In genomic region chr12:86580132-86580718, GRCm38 (mm10) we compare ENCODE assay signal across 18 mouse cellular contexts.
DNase-seq lines count a peak whose midpoint lies in the region; ATAC-seq lines count a peak whose summit lies in the region.
"Had no signal": no experiment of that assay in that cellular context is flagged by ENCODE, and none has a peak within 500 bp of the region (broad histone marks: within the 10 kb centered on the region; RNA-seq: fewer than 3 reads in every experiment).

No protein-coding gene starts in this region.

- no peak; the same call in 1 of the 2 replicates for ATAC-seq in hindbrain, embryonic 13.5 days (ENCODE audit: low FRiP score)
- no peak for ATAC-seq in hindbrain, embryonic 11.5 days (ENCODE audit: low FRiP score)
- peak; percentile 79; the same call in 1 of the 2 replicates for ATAC-seq in kidney, embryonic 16.5 days (ENCODE audit: low FRiP score, low TSS enrichment)
- ATAC-seq: intestine, embryonic 16.5 days had no signal

- no peaks in the 10 kb centered on the region for H3K9me3 ChIP-seq in hindbrain, embryonic 13.5 days
- H3K9me3 ChIP-seq in hindbrain, embryonic 11.5 days (ENCODE audit: control insufficient read depth, low read length), result no peaks in the 10 kb centered on the region
- H3K9me3 ChIP-seq in kidney, embryonic 16.5 days (ENCODE audit: low read length), result no peaks in the 10 kb centered on the region
- H3K9me3 ChIP-seq: embryonic facial prominence, embryonic 12.5 days; limb, embryonic 13.5 days; midbrain, embryonic 12.5 days had no signal

- no peak overlapping the region for H3K9ac ChIP-seq in hindbrain, embryonic 13.5 days
- H3K9ac ChIP-seq in hindbrain, embryonic 11.5 days (ENCODE audit: low read depth, low read length), result no peak overlapping the region
- H3K9ac ChIP-seq in kidney, embryonic 16.5 days (replicated peaks; ENCODE audit: low read length), result no peak overlapping the region
- H3K9ac ChIP-seq: embryonic facial prominence, embryonic 12.5 days; limb, embryonic 13.5 days; midbrain, embryonic 12.5 days had no signal

- H3K4me2 ChIP-seq in hindbrain, embryonic 13.5 days, result no peak overlapping the region
- no peak overlapping the region for H3K4me2 ChIP-seq in hindbrain, embryonic 11.5 days (replicated peaks; ENCODE audit: low read depth, low read length)
- no peak overlapping the region for H3K4me2 ChIP-seq in kidney, embryonic 16.5 days (replicated peaks; ENCODE audit: low read depth, low read length)
- H3K4me2 ChIP-seq: embryonic facial prominence, embryonic 12.5 days; limb, embryonic 13.5 days; midbrain, embryonic 12.5 days had no signal

- no peak overlapping the region for H3K4me3 ChIP-seq in hindbrain, embryonic 13.5 days
- no peak overlapping the region for H3K4me3 ChIP-seq in hindbrain, embryonic 11.5 days (ENCODE audit: low read depth, low read length)
- H3K4me3 ChIP-seq in kidney, embryonic 16.5 days (ENCODE audit: low read length), result no peak overlapping the region
- H3K4me3 ChIP-seq: embryonic facial prominence, embryonic 12.5 days; limb, embryonic 13.5 days; midbrain, embryonic 12.5 days had no signal

- peaks cover 15% of the 10 kb centered on the region for H3K4me1 ChIP-seq in hindbrain, embryonic 13.5 days (replicated peaks)
- no peaks in the 10 kb centered on the region for H3K4me1 ChIP-seq in hindbrain, embryonic 11.5 days (replicated peaks; ENCODE audit: control insufficient read depth, insufficient read depth, low read length)
- H3K4me1 ChIP-seq in kidney, embryonic 16.5 days (ENCODE audit: insufficient read depth, low read length), result peaks cover 7% of the 10 kb centered on the region; the same call in 1 of the 2 replicates
- H3K4me1 ChIP-seq: embryonic facial prominence, embryonic 12.5 days; limb, embryonic 13.5 days; midbrain, embryonic 12.5 days had no signal

- H3K27me3 ChIP-seq in hindbrain, embryonic 13.5 days, result no peaks in the 10 kb centered on the region
- no peaks in the 10 kb centered on the region for H3K27me3 ChIP-seq in hindbrain, embryonic 11.5 days (ENCODE audit: control insufficient read depth, insufficient read depth, low read length)
- H3K27me3 ChIP-seq in kidney, embryonic 16.5 days (ENCODE audit: insufficient read depth, low read length), result no peaks in the 10 kb centered on the region
- H3K27me3 ChIP-seq: embryonic facial prominence, embryonic 12.5 days; limb, embryonic 13.5 days had no signal

- intact Hi-C loops in gastrocnemius, postnatal 36 days (cut with DNase I), result no loop called here
- intact Hi-C loops in heart, postnatal 14 days (cut with DNase I), result no loop called here

- H3K27ac ChIP-seq in hindbrain, embryonic 13.5 days, result peak overlapping the region; percentile 62; the same call in 1 of the 2 replicates
- H3K27ac ChIP-seq in hindbrain, embryonic 11.5 days (ENCODE audit: low read depth, low read length), result no peak overlapping the region
- H3K27ac ChIP-seq in kidney, embryonic 16.5 days (ENCODE audit: low read length), result no peak overlapping the region
- H3K27ac ChIP-seq: embryonic facial prominence, embryonic 12.5 days; limb, embryonic 13.5 days; midbrain, embryonic 12.5 days had no signal

- WGBS in hindbrain, embryonic 13.5 days, result 47% methylated on average over 4 of the region's 4 CpGs
- 67% methylated on average over 4 of the region's 4 CpGs for WGBS in hindbrain, embryonic 11.5 days
- WGBS in kidney, embryonic 16.5 days, result 38% methylated on average over 4 of the region's 4 CpGs

- H3K36me3 ChIP-seq in hindbrain, embryonic 13.5 days, result no peaks in the 10 kb centered on the region
- no peaks in the 10 kb centered on the region for H3K36me3 ChIP-seq in hindbrain, embryonic 11.5 days (ENCODE audit: control insufficient read depth, insufficient read depth, low read length)
- no peaks in the 10 kb centered on the region for H3K36me3 ChIP-seq in kidney, embryonic 16.5 days (ENCODE audit: insufficient read depth, low read length)
- H3K36me3 ChIP-seq: embryonic facial prominence, embryonic 12.5 days; limb, embryonic 13.5 days; midbrain, embryonic 12.5 days had no signal

- no peak for DNase-seq in hindbrain, embryonic 11.5 days (ENCODE audit: low spot score)
- DNase-seq in adrenal gland, adult 2 months, result peak; percentile 47
- peak; percentile 32 for DNase-seq in adrenal gland, postnatal 25 days
- DNase-seq in thymus, postnatal 14 days, result no peak
- no peak for DNase-seq in gastrocnemius, postnatal 36 days
- no peak for DNase-seq in heart, postnatal 14 days
- DNase-seq: cerebellum, adult 9-11 months; heart, adult 11 months; layer of hippocampus, postnatal 36 days; lung, adult 2 months; retina, postnatal 1 day; spleen, adult 18-20 months had no signal

Comparison
In these comparisons a context has a peak if more than half of its experiments do, and no peak if none do; other contexts are left out.
1. DNase-seq: peak in adrenal gland, adult 2 months (single experiment) and adrenal gland, postnatal 25 days (single experiment); none in hindbrain, embryonic 11.5 days (single experiment), thymus, postnatal 14 days (single experiment), gastrocnemius, postnatal 36 days (0 of 2) and heart, postnatal 14 days (0 of 2).